Mouse (Mus musculus): ENCODE measurements at regions not wholly inside any gene's neighbourhood (a gene's known extent, or its start where the extent isn't known, plus 50 kb on each side); places are given as distances from the start of the nearest gene placed in this dataset.
"Not testable (repeated sequence)": the region's sequence is repeated elsewhere in the genome, so short reads cannot be mapped to it uniquely, and the experiment has no call there.

DNA sequence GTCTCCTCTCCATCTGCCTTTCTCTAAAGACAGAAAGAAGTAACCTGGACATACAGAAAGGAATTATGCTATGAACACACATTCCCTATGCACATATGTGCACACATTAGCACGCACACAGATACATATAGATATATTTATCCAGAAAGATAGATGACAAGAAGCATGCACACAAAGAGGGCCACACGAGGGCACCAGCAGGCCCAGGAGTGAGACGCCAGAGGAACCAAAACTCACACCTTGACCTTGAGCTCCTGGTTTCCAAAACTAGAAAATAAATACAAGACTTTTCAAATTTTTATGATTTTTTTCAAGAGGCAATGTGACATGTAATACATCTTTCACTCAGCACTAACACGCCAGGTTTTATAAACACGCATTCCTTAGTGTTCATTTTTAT lies 163.1 kb downstream of the Wdr11 start:
- H3K4me1 ChIP-seq = peaks cover 2% of the 10 kb centered on the region; the same call in 1 of the 2 replicates
- H3K36me3 ChIP-seq = no peaks in the 10 kb centered on the region
- H3K27ac ChIP-seq (replicated peaks) = no peak overlapping the region
- H3K9me3 ChIP-seq (replicated peaks) = 0 out of 2 replicates have a peak, but pooled peaks cover 6% of the 10 kb centered on the region
- no peaks in the 10 kb centered on the region for H3K27me3 ChIP-seq (ENCODE audit: low read depth, poor library complexity, severe bottlenecking)
- WGBS = 87% methylated on average over 5 of the region's 5 CpGs
- no peak for DNase-seq (ENCODE audit: low spot score)
- H3K4me3 ChIP-seq = no peak overlapping the region

DNA sequence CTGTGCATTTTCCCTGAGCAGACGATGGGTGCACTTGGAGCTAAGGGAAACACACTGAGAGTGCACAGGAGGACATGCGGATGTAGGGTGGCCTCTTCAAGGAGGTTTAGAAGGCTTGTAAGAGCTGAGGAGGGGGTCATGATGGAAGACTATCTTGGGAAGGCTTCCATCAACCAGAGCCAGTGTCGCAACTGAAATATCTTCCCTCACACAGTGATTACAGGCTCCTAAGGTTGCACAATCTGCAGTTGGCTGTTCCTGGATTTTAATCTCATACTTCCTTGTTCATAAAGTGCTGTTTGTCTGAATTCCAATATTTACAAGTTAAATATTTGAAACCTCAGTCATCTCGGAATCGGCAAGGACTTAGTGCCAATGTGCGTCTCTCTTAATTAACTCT lies 164.5 kb downstream of the Wdr11 start:
- no peak for DNase-seq (ENCODE audit: low spot score)
- no peak overlapping the region for H3K4me3 ChIP-seq
- 93% methylated on average over 6 of the region's 6 CpGs for WGBS
- H3K9me3 ChIP-seq (replicated peaks) = 0 out of 2 replicates have a peak, but pooled peaks cover 6% of the 10 kb centered on the region
- H3K27ac ChIP-seq (replicated peaks) = no peak overlapping the region
- H3K4me1 ChIP-seq = peaks cover 8% of the 10 kb centered on the region; the same call in 1 of the 2 replicates
- no peaks in the 10 kb centered on the region for H3K36me3 ChIP-seq
- H3K27me3 ChIP-seq (ENCODE audit: low read depth, poor library complexity, severe bottlenecking) = no peaks in the 10 kb centered on the region

DNA sequence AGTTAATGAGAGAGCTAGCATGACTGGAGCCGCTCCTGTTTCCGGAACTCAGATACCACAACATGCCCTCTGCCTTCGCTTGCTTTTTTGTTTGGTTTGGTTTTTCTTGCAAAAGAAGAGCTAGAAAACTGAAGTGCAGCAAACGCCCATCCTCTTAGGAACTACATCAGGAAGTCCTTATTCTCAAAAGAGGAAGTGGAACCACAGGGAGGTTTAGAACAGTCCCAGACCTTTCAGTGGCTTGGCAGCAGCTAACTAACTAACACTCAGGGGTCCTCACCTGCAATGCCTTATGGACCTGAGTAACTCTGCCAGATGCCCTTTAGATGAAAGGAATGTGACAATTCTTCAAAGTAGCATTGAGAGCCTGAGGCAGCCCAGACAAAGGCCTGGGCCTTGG lies 168.2 kb downstream of the Wdr11 start:
- Histone ChIP-seq H3K4me3 (no peak overlapping the region), H3K9me3 (replicated peaks) (0 out of 2 replicates have a peak, but pooled peaks cover 6% of the 10 kb centered on the region), H3K27ac (replicated peaks) (0 out of 2 replicates have a peak overlapping the region, but pooled peaks have one; percentile 38), H3K4me1 (peaks cover 22% of the 10 kb centered on the region), H3K27me3 (ENCODE audit: low read depth, poor library complexity, severe bottlenecking) (no peaks in the 10 kb centered on the region), H3K36me3 (no peaks in the 10 kb centered on the region)
- 86% methylated on average over 4 of the region's 4 CpGs for WGBS
- DNase-seq (ENCODE audit: low spot score) = no peak

DNA sequence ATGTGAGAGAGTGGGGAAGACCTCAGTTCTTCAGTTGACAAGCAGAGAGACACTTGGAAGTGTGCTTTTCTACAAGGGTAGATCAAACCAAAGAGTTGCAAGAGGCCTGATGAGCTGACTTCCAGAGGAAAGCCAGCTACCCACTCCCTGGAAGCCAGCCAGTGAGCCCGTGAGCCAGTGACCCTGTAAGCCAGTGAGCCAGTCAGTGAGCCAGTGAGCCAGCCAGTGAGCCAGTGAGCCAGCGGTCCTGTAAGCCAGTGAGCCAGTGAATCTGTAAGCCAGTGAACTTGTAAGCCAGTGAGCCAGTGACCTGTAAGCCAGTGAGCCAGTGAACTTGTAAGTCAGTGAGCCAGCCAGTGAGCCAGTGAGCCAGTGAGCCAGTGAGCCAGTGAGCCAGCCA lies 168.7 kb downstream of the Wdr11 start:
- DNase-seq (ENCODE audit: low spot score) = no peak
- 87% methylated on average over 2 of the region's 2 CpGs for WGBS
- Histone ChIP-seq H3K27ac (replicated peaks) (0 out of 2 replicates have a peak overlapping the region, but pooled peaks have one; percentile 38), H3K36me3 (no peaks in the 10 kb centered on the region), H3K27me3 (ENCODE audit: low read depth, poor library complexity, severe bottlenecking) (no peaks in the 10 kb centered on the region), H3K9me3 (replicated peaks) (0 out of 2 replicates have a peak, but pooled peaks cover 6% of the 10 kb centered on the region), H3K4me1 (peaks cover 22% of the 10 kb centered on the region), H3K4me3 (no peak overlapping the region)

DNA sequence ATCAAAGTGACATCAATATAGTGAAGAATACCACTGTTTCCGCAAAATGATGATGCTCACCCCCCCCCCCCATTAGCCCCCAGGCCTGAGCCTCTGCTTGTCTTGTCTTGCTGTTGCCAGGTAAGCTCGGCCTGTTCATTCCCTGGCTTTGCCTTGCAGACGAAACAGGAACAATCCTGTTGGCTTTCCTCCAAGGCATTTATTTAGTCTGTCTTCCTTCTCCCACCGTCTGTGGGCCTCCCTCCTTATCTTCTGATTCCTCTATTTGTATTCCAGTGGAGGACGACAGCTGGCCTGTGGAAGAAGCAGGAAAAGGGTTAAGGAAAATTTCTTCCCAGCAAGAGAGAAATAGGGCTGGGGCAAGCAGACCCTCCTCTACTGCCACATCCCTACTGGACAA lies 172.1 kb downstream of the Wdr11 start:
- peaks cover 3% of the 10 kb centered on the region; the same call in 1 of the 2 replicates for H3K27me3 ChIP-seq (ENCODE audit: low read depth, poor library complexity, severe bottlenecking)
- H3K4me1 ChIP-seq = peaks cover 47% of the 10 kb centered on the region
- H3K27ac ChIP-seq (replicated peaks) = peak overlapping the region; percentile 30; the same call in 1 of the 2 replicates
- H3K4me3 ChIP-seq = no peak overlapping the region
- H3K36me3 ChIP-seq = no peaks in the 10 kb centered on the region
- WGBS = 66% methylated on average over 5 of the region's 5 CpGs
- no peaks in the 10 kb centered on the region for H3K9me3 ChIP-seq (replicated peaks)
- DNase-seq (ENCODE audit: low spot score) = no peak

DNA sequence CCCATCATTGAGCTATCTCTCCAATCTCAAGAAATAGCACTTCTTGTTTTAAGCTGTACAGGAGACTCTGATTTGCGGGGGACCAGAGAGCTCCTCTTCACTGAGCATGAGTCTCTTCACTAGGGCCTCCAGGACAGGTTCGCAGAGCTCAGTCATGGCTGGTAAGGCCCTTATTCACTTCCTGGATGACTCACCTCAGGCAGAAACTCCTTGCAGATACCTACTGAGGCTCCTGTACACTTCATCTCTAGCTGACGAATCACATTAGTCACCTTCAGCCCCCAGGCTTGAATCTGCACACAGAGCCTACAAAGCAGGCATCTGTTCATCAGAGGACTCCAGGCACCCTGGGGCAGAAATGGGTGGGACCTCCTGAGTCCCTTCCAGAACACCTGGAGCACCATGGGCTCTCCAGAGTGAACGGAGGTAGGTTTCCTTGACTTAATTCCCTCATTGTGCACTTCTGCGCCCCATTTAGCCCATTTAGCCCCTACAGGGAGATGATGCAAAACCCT lies 172.8 kb downstream of the Wdr11 start:
- Histone ChIP-seq H3K9me3 (replicated peaks) (no peaks in the 10 kb centered on the region), H3K4me1 (peaks cover 47% of the 10 kb centered on the region), H3K27ac (replicated peaks) (no peak overlapping the region), H3K27me3 (ENCODE audit: low read depth, poor library complexity, severe bottlenecking) (peaks cover 11% of the 10 kb centered on the region), H3K36me3 (no peaks in the 10 kb centered on the region), H3K4me3 (no peak overlapping the region)
- DNase-seq (ENCODE audit: low spot score) = no peak
- 84% methylated on average over 5 of the region's 5 CpGs for WGBS

GRCm38 (mm10) chr7:129765681-129766080 lies 174.0 kb downstream of the Wdr11 start:
- WGBS = 91% methylated on average over 7 of the region's 7 CpGs
- no peak for DNase-seq (ENCODE audit: low spot score)

DNA sequence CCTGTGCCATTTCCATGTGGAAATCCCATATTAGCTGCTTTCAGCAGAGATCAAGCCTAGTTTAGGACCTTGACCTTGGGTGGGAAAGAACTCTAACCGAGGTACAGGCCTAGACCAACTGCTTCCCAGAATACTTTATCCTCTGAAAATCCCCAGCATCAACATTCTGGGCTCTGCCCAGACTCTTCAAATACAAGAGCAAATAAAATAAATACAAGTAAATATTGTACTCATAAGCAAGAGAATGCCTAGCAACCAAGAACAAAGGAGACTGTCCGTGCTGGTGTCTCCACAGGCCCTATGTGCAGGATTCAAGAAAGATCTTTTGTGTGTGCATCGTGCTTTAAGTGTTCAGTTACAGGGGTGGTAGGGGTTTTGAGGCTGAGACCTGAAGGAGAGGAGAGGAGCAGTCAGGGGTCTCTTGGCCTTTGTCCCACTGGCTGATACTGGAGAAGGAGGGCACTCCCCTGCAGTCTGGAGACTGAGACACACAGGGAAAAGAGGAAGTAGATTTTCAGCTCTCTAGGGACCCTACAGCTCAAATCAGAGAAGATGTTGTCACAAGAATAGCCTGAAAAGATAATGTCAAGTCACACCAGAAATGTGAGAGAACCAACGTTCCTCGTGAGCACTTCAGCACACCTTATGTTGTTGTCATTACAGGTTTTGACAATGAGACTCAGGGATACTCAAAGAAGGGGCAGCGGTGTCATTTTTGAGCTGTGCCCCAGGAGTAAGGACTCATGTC lies 174.6 kb downstream of the Wdr11 start:
- Histone ChIP-seq H3K4me1 (peaks cover 39% of the 10 kb centered on the region), H3K27ac (replicated peaks) (peak overlapping the region; percentile 38; the same call in 1 of the 2 replicates), H3K9me3 (replicated peaks) (no peaks in the 10 kb centered on the region), H3K36me3 (no peaks in the 10 kb centered on the region), H3K4me3 (no peak overlapping the region), H3K27me3 (ENCODE audit: low read depth, poor library complexity, severe bottlenecking) (peaks cover 23% of the 10 kb centered on the region)
- no peak for DNase-seq (ENCODE audit: low spot score)
- 78% methylated on average over 6 of the region's 6 CpGs for WGBS

More at GRCm38 (mm10) chr7:129765681-129766080, 174.0 kb downstream of the Wdr11 start:
- Histone ChIP-seq H3K27me3 (ENCODE audit: low read depth, poor library complexity, severe bottlenecking) (peaks cover 19% of the 10 kb centered on the region), H3K27ac (replicated peaks) (no peak overlapping the region), H3K4me1 (peaks cover 39% of the 10 kb centered on the region), H3K4me3 (no peak overlapping the region), H3K36me3 (no peaks in the 10 kb centered on the region), H3K9me3 (replicated peaks) (no peaks in the 10 kb centered on the region)

DNA sequence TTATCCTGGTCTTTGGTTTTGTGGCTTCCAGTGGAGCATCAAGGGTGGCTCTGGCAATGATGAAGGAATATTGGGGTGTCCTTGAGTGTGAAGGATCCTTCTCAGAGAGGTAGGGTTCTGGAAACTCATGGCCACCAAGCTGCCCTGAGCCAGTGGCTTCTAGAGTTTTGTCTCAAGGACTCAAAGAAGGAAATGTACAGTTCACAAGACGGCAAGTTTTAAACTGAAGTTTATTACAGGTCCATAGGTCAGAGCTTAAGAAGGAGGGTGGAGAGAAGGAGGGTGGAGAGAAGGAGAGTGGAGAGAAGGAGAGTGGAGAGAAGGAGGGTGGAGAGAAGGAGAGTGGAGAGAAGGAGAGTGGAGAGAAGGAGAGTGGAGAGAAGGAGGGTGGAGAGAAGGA lies 178.0 kb downstream of the Wdr11 start:
- 90% methylated on average over 1 of the region's 1 CpGs for WGBS
- H3K27me3 ChIP-seq (ENCODE audit: low read depth, poor library complexity, severe bottlenecking) = peaks cover 53% of the 10 kb centered on the region
- not testable (repeated sequence) for H3K27ac ChIP-seq (replicated peaks); H3K9me3 ChIP-seq (replicated peaks); H3K4me3 ChIP-seq; DNase-seq (ENCODE audit: low spot score); H3K36me3 ChIP-seq
- peaks cover 34% of the 10 kb centered on the region for H3K4me1 ChIP-seq

GRCm38 (mm10) chr7:129771876-129772275 lies 180.2 kb downstream of the Wdr11 start:
- WGBS = 93% methylated on average over 2 of the region's 2 CpGs
- Histone ChIP-seq H3K4me1 (peaks cover 33% of the 10 kb centered on the region), H3K27me3 (ENCODE audit: low read depth, poor library complexity, severe bottlenecking) (peaks cover 75% of the 10 kb centered on the region), H3K27ac (replicated peaks) (no peak overlapping the region; the same call in 1 of the 2 replicates), H3K9me3 (replicated peaks) (no peaks in the 10 kb centered on the region), H3K4me3 (no peak overlapping the region), H3K36me3 (no peaks in the 10 kb centered on the region)
- no peak for DNase-seq (ENCODE audit: low spot score)

DNA sequence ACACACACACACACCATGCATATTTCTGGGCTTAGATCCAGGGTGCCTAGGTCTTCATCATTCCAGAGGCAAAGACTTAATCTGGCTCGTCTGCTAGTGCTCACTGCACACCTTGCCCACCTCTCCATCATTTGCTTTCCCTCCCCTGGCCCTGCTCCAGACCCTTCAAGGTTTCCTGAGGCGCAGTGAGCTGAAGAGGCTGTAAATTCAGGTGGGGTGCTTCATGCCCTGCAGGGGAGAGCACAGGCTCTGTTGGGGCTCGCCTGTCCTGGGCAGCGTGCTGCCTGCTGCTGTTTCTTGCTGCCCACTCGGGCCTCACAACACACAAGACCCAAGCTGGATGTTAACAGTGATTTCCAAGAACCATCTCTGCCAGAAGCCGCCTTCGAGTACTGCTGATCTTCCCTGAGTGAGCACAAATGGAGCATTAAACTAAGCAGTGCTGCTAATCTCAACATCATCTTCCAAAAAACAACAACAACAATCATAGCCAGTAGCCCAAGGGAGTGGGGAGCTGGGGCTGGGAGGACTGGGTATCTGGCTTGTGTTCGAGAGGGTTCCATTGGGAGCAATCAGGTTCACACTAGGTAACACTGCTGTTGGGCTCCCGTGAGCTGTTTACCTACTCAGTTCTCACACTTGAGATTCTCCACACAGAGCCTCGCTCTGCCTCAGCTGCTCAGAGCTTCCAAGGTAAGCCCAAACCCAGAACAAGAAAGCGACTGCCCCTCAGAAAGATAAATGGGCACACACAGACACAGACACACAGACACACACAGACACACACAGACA lies 181.1 kb downstream of the Wdr11 start:
- Histone ChIP-seq H3K9me3 (replicated peaks) (no peaks in the 10 kb centered on the region), H3K4me3 (no peak overlapping the region), H3K36me3 (no peaks in the 10 kb centered on the region), H3K27ac (replicated peaks) (no peak overlapping the region; the same call in 1 of the 2 replicates), H3K27me3 (ENCODE audit: low read depth, poor library complexity, severe bottlenecking) (peaks cover 83% of the 10 kb centered on the region), H3K4me1 (peaks cover 24% of the 10 kb centered on the region)
- DNase-seq (ENCODE audit: low spot score) = no peak
- 81% methylated on average over 11 of the region's 11 CpGs for whole genome bisulfite sequencing

DNA sequence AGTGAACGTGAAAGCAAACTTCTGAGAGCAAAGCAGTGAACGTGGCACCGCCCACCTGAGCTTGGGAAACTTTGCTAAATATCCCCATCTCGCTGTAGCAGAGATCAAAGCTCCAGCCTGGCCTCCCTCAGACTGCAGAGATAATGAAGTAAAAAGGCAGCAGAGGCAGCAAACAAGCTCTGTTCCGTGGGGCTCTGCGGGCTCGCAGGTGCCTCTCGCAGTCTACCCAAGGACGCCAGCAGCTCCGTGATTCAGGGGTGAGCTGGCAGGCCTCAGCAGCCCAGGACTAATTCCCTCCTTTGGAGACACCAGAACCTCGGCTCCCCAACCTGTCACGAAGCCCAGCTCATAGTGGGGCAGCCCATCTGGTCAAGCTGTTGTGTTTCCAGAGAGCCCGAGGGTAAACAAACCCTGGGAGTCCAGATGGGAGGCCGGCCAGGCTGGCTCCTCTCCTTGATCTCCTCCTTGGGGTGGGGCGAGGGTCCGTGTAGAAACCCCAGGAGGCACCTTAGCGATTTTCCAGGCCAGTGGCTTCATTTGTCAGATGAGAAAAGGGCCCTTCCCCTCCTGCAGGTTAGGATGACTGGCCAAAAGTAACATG lies 182.7 kb downstream of the Wdr11 start:
- peak overlapping the region; percentile 53 for H3K27ac ChIP-seq (replicated peaks)

More for the DNA sequence above, 182.7 kb downstream of the Wdr11 start:
- Histone ChIP-seq H3K4me3 (peak overlapping the region; percentile 31), H3K9me3 (replicated peaks) (no peaks in the 10 kb centered on the region), H3K27me3 (ENCODE audit: low read depth, poor library complexity, severe bottlenecking) (peaks cover 87% of the 10 kb centered on the region), H3K36me3 (no peaks in the 10 kb centered on the region), H3K4me1 (peaks cover 33% of the 10 kb centered on the region)
- DNase-seq (ENCODE audit: low spot score) = peak; percentile 47
- 2% methylated on average over 17 of the region's 17 CpGs for WGBS

Measured in midbrain, embryonic 10.5 days (tissue).